Mouse (Mus musculus) olfactory bulb, adult 2 months (tissue): ENCODE results near the gene Tm7sf3.

Source experiments
- CTCF ChIP-seq: fragments of 200-500 bp; IDR thresholded peaks from 2 replicates; pipeline ENCODE4 v1.5.1; 2012; ENCODE audit warnings: low read depth, mild to moderate bottlenecking, low read length, moderate library complexity; ENCODE audit not compliant: insufficient read depth
- POLR2A ChIP-seq: fragments of 200-500 bp; IDR thresholded peaks from 2 replicates; pipeline ENCODE4 v1.6.1; 2012; ENCODE audit warnings: mild to moderate bottlenecking, low read depth, low read length, moderate library complexity; ENCODE audit not compliant: insufficient read depth

- TF ChIP-seq CTCF (no peak), POLR2A (no peak)
These were observed 59.1 kb downstream of the Tm7sf3 start for GRCm38 (mm10) chr6:146583366-146584046.
